ENCODE assay signal across 8 mouse cellular contexts in the genomic region with DNA sequence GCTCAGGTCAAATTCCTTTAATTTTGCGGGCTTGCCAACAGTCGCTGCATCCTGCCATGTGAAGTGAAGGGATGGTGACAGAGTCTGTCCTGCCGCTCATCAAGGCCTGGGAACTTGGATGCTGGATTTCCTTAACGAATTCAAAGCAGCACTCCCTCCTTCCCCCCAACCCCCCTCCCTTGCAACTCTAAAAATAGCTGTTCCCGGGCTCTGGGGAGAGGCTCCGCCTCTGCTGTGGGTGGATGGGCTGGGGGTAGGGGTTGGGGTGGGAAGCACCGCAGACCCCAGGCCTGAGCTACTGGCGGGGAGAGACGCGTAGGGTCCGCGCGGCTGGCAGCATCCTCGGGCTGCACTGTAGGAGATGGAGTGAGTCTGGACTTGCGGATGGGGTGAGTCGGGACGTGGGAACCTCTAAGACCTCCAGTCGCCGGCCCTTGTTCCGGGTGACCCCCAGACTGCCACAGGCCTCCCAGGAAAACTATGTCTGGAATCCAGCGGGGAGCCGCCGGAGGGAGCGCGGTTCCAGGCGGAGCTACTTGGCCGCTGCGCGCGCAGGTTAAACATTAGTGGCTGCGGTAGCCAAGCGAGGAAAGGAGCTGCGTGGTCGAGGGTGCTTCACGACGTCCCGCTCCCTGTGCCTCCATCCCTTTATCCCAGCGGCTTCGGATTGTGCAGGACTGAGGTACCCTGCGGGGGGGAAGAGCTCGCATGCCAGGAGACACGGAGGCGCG. TPM values are rescaled to one million over a fixed set of nuclear protein-coding genes. Genes with fewer than 3 reads are reported as not detected.
A peak's percentile ranks its signal among the peaks of the same experiment; 100 is the strongest.
DNase-seq lines count a peak whose midpoint lies in the region; ATAC-seq and TF ChIP-seq lines count a peak whose summit lies in the region.

Gene Dzip1l (plus strand): TSS at position 216 of the 731 bp plus-strand sequence.

- no peak for DNase-seq in thymus, adult 2 months
- no peak for DNase-seq in thymus, postnatal 25 days
- DNase-seq in heart, embryonic 10.5 days (ENCODE audit: low spot score) = peak; percentile 92
- peak; percentile 59 for DNase-seq in liver
- DNase-seq in neural tube, embryonic 11.5 days (ENCODE audit: low spot score) = peak; percentile 84
- DNase-seq in urinary bladder, adult 2 months (ENCODE audit: low spot score) = peak; percentile 68

- no peak for TF ChIP-seq CTCF in thymus, adult 2 months (IDR thresholded peaks at IDR 0.05; ENCODE audit: borderline replicate concordance, control insufficient read depth, extremely low read depth, insufficient read depth, low read length, poor library complexity)
- TF ChIP-seq CTCF in embryonic fibroblast, embryonic 13.5 days (IDR thresholded peaks at IDR 0.05; ENCODE audit: borderline replicate concordance, insufficient read depth, low read length) = no peak

- no peaks in the 10 kb centered on the region for H3K4me1 ChIP-seq in thymus, adult 2 months (replicated peaks; ENCODE audit: control insufficient read depth, insufficient read depth, low read length)
- H3K4me1 ChIP-seq in embryonic fibroblast, embryonic 13.5 days (ENCODE audit: control insufficient read depth, insufficient read depth, low read length) = peaks cover 11% of the 10 kb centered on the region; the same call in 1 of the 2 replicates
- peaks cover 33% of the 10 kb centered on the region for H3K4me1 ChIP-seq in heart, embryonic 10.5 days
- H3K4me1 ChIP-seq in kidney, embryonic 15.5 days = peaks cover 32% of the 10 kb centered on the region
- peaks cover 12% of the 10 kb centered on the region for H3K4me1 ChIP-seq in neural tube, embryonic 11.5 days (ENCODE audit: control insufficient read depth, insufficient read depth, low read length)

- TF ChIP-seq POLR2A in thymus, adult 2 months (IDR thresholded peaks at IDR 0.05; ENCODE audit: control insufficient read depth, extremely low read depth, insufficient read depth, low read length, poor library complexity) = no peak
- TF ChIP-seq POLR2A in embryonic fibroblast, embryonic 13.5 days (IDR thresholded peaks at IDR 0.05; ENCODE audit: low read depth, low read length) = peak; percentile 79

- H3K9ac ChIP-seq in kidney, embryonic 15.5 days = peak within 1 kb of the TSS; percentile 64
- H3K9ac ChIP-seq in neural tube, embryonic 11.5 days (ENCODE audit: low read length) = peak within 1 kb of the TSS; percentile 80

- H3K9me3 ChIP-seq in heart, embryonic 10.5 days = no peaks in the 10 kb centered on the region
- no peaks in the 10 kb centered on the region for H3K9me3 ChIP-seq in kidney, embryonic 15.5 days (replicated peaks)
- no peaks in the 10 kb centered on the region for H3K9me3 ChIP-seq in neural tube, embryonic 11.5 days (ENCODE audit: control insufficient read depth, low read length)

- ATAC-seq in kidney, embryonic 15.5 days (replicated peaks; ENCODE audit: low FRiP score) = peak; percentile 91
- peak; percentile 92 for ATAC-seq in neural tube, embryonic 11.5 days (ENCODE audit: insufficient read depth, low FRiP score, low TSS enrichment)

- no peaks in the 10 kb centered on the region for H3K36me3 ChIP-seq in thymus, adult 2 months (ENCODE audit: control insufficient read depth, insufficient read depth, low read length)
- H3K36me3 ChIP-seq in heart, embryonic 10.5 days = peaks cover 20% of the 10 kb centered on the region
- H3K36me3 ChIP-seq in kidney, embryonic 15.5 days = peaks cover 13% of the 10 kb centered on the region
- no peaks in the 10 kb centered on the region for H3K36me3 ChIP-seq in neural tube, embryonic 11.5 days (ENCODE audit: control insufficient read depth, insufficient read depth, low read length)

- peak within 1 kb of the TSS; percentile 82 for H3K4me2 ChIP-seq in kidney, embryonic 15.5 days
- peak within 1 kb of the TSS; percentile 44 for H3K4me2 ChIP-seq in neural tube, embryonic 11.5 days (ENCODE audit: low read depth)

- peaks cover 3% of the 10 kb centered on the region; the same call in 1 of the 2 replicates for H3K27me3 ChIP-seq in thymus, adult 2 months (ENCODE audit: control insufficient read depth, insufficient read depth, low read length)
- no peaks in the 10 kb centered on the region for H3K27me3 ChIP-seq in heart, embryonic 10.5 days (ENCODE audit: insufficient read depth, poor library complexity, severe bottlenecking)
- H3K27me3 ChIP-seq in kidney, embryonic 15.5 days = no peaks in the 10 kb centered on the region
- no peaks in the 10 kb centered on the region for H3K27me3 ChIP-seq in neural tube, embryonic 11.5 days (ENCODE audit: control insufficient read depth, insufficient read depth, low read length)

- H3K27ac ChIP-seq in thymus, adult 2 months (ENCODE audit: control insufficient read depth, insufficient read depth, low read length) = no peak within 1 kb of the TSS
- peak within 1 kb of the TSS; percentile 91 for H3K27ac ChIP-seq in embryonic fibroblast, embryonic 13.5 days (ENCODE audit: insufficient read depth, low read length)
- H3K27ac ChIP-seq in heart, embryonic 10.5 days = peak within 1 kb of the TSS; percentile 95
- H3K27ac ChIP-seq in kidney, embryonic 15.5 days = peak within 1 kb of the TSS; percentile 96
- peak within 1 kb of the TSS; percentile 45 for H3K27ac ChIP-seq in neural tube, embryonic 11.5 days (ENCODE audit: low read depth, low read length)

- 8% methylated on average over 44 of the region's 44 CpGs for WGBS in thymus, adult 2 months
- under 1% methylated on average over 44 of the region's 44 CpGs for WGBS in heart, embryonic 10.5 days
- under 1% methylated on average over 44 of the region's 44 CpGs for WGBS in kidney, embryonic 15.5 days
- WGBS in neural tube, embryonic 11.5 days = under 1% methylated on average over 44 of the region's 44 CpGs

- H3K4me3 ChIP-seq in thymus, adult 2 months (ENCODE audit: control insufficient read depth, insufficient read depth, low read length) = 0 out of 2 replicates have a peak within 1 kb of the TSS, but pooled peaks have one; percentile 5
- H3K4me3 ChIP-seq in embryonic fibroblast, embryonic 13.5 days (ENCODE audit: insufficient read depth, low read length) = peak within 1 kb of the TSS; percentile 55
- H3K4me3 ChIP-seq in heart, embryonic 10.5 days = peak within 1 kb of the TSS; percentile 78
- peak within 1 kb of the TSS; percentile 67 for H3K4me3 ChIP-seq in kidney, embryonic 15.5 days (replicated peaks)
- peak within 1 kb of the TSS; percentile 47 for H3K4me3 ChIP-seq in neural tube, embryonic 11.5 days (ENCODE audit: low read depth, low read length)

RNA-seq across cellular contexts. Expression of gene Dzip1l, which starts in this region (rescaled TPM):
- polyA plus RNA-seq in thymus, adult 2 months (2012; rRNA removed) = 1.3 and 1.4 TPM in 2 replicates
- polyA plus RNA-seq in embryonic fibroblast, embryonic 13.5 days (2011; ENCODE audit: insufficient read length, low read depth, missing spikeins) = 26.5 and 29.9 TPM in 2 replicates
- polyA plus RNA-seq in heart, embryonic 10.5 days (2016; fragmentation: Nextera tagmentation; extraction: Ambion mirVana) = 24.0 and 26.5 TPM in 2 replicates
- polyA plus RNA-seq in kidney, embryonic 15.5 days (2015; fragmentation: Nextera tagmentation; extraction: Ambion mirVana) = 19.7 and 26.7 TPM in 2 replicates
- 14.5 and 15.5 TPM in 2 replicates for polyA plus RNA-seq in neural tube, embryonic 11.5 days (2014; fragmentation: Nextera tagmentation; extraction: Ambion mirVana)
- 13.8 and 19.7 TPM in 2 replicates for polyA plus RNA-seq in urinary bladder, adult 2 months (2012; rRNA removed)

Comparison
In these comparisons a context has a peak if more than half of its experiments do, and no peak if none do; other contexts are left out.
1. DNase-seq: peak in heart, embryonic 10.5 days (single experiment), liver (single experiment), neural tube, embryonic 11.5 days (single experiment) and urinary bladder, adult 2 months (single experiment); none in thymus, adult 2 months (single experiment) and thymus, postnatal 25 days (single experiment).
2. H3K4me3 ChIP-seq: peak in every context shown above with its lines; median percentile 78 in heart, embryonic 10.5 days; 67 in kidney, embryonic 15.5 days; 55 in embryonic fibroblast, embryonic 13.5 days; 47 in neural tube, embryonic 11.5 days; 5 in thymus, adult 2 months.